Mouse (Mus musculus) fat pad, adult 2 months (tissue): ENCODE results near the gene Fbxl18.

Experiments
- DNase-seq: peaks from one replicate; pipeline ENCODE4 v3.0.0-alpha.2; 2011; ENCODE audit warnings: low read depth, low spot score; ENCODE audit errors: extremely low read depth

The Fbxl18 gene

DNA sequence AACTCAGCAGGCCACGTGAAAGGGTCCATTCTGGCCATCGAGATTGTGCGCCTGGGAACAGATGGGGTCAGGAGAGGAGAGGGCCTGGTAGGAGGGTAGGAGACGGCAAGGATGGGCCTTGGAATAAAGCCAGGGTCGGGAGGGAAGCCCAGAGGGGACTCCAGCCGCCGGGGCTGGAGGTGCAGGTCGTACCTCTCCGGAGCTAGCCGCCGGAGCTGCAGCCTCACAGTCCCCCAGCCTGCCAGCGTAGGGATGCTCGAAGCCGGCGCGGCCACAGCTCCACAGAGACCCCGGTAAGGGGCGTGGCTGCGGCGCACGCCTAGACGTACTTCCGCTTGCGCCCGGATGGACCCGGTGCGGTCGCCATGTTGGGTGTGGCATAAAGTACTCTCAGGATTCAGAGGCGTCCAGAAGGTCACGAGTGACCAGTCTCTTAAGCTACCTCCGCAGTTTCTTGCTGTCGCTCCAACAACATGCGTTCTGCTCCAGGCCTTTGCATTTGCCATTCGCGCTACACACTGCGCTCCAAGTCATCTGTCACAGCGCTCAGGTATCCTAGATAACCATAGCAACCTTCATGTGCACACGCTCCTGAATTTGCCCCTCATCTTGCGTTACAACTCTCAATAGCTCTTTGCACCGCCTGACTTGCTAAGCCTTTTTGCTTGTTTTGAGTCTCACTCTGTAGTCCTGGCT, at the start of gene Fbxl18:
Fbxl18 (minus strand) TSS at position 504 of the 696 bp plus-strand sequence.
- DNase-seq = no peak

DNA sequence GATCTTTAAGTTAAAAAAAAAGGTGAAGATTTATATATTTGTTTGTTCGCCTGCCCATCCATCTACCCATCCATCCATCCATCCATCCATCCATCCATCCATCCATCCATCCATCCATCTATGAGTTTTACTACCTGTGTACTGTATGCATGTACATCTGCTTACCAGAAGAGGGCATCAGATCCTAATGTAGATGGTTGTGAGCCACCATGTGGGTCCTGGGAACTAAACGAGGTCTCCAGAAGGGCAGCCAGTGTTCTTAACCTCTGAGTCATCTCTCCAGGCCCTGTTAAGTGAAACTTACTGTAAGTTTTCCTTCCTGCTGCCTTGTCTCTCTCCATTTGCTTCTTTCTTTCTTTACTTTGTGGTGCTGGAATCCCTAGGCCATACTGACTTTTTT, 45.2 kb upstream of the Fbxl18 start:
- no peak for DNase-seq

DNA sequence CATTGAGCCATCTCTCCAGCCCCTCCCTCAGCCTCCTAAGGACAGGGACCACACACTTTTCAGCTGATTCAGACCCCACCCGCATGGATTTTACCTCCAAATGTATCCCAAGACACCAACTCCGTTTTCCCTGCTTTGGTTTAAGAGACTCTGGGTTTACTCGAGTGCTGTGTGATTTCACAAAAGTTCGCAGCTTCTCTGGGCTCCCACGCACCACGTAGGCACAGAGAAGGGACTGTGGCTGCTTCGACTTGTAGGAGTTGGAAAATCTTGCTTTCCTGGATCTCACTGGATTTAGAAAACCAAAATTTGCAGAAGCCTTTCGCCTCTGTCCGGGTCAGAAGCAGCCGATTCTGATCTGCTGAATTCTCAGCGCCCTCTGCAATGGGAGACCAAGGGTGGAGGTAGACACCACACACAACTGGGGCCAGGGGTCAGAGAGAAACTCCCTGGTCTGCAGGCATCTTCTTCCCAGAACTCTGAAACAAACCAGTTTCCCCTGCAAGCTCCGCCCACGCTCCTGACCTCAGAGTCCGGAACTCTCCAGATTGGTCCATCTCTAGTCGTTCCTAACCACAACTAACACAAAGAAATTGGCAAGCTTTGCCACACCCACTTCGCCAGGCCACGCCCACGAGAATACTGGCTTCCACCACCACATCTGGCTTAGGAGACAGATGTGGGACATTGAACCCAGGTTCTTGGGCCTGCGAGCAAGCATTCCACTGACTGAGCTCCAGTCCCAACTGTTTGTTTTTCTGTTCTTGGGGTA, 42.9 kb upstream of the Fbxl18 start:
- no peak for DNase-seq

DNA sequence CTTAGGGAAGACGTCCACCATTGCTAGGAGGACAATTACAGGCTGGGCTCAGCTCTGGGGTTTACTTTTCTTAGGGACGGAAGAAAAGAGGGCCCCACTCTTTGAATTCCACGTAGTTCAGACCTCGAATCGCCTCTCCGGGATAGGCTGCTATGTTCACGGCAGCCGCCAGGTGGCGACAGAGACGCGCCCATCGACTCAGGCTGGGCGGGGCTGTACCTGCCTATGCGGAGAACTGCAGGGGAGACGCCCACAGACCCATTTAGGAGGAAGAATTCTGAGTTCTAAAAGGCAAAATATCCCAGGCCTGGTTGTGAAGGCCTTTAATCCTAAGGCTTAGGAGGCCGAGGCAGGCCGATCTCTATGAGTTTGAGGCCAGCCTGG, 41.1 kb upstream of the Fbxl18 start:
- no peak for DNase-seq

DNA sequence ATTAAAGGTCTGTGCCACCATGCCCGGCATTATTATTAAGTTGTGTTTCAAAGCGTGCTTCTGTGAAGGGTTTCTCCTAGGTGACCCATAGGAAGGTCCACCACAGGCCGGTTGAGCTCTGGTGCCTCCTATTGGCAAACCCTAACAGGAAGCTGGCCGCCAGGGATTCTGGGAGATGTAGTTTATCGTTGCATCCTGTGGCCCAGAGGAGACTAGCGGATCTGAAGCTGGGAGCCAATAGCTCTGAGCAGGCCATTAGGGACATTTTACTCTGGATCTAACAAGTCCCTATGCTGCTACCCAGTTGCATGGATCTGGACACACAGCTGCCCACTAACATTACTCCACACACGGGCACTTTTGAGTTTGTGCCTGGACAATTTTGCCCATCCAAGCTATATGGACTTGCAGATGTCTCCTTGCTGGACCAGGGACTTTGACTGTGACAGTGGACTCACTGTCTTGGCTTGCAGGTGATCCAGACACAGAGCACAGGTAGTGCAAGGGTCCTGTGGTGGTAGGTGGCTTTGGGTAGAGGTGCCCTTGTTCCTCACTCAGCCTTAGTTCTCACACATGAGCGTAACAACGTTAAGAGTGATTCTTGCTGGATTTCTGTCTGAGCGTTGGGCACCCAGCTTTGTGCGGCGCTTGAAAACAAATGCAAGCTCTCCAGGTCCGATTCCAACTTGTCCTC, 40.6 kb upstream of the Fbxl18 start:
- no peak for DNase-seq

DNA sequence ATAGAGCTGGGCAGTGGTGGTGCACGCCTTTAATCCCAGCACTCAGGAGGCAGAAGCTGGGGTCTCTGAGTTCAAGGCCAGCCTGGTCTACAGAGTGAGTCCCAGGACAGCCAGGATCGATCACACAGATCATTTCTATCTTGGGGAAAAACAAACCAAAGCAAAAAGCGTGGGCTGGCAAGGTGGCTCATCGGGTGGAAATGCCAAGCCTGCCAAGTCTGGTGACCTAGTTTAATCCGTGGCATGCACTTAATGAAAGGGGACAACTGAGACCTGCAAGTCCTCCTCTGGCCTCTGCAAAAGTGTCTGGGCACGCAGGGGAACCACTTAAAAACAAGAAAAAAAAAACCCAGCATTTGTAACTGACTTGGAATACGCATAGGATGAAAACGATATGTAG, 37.5 kb upstream of the Fbxl18 start:
- DNase-seq = no peak

DNA sequence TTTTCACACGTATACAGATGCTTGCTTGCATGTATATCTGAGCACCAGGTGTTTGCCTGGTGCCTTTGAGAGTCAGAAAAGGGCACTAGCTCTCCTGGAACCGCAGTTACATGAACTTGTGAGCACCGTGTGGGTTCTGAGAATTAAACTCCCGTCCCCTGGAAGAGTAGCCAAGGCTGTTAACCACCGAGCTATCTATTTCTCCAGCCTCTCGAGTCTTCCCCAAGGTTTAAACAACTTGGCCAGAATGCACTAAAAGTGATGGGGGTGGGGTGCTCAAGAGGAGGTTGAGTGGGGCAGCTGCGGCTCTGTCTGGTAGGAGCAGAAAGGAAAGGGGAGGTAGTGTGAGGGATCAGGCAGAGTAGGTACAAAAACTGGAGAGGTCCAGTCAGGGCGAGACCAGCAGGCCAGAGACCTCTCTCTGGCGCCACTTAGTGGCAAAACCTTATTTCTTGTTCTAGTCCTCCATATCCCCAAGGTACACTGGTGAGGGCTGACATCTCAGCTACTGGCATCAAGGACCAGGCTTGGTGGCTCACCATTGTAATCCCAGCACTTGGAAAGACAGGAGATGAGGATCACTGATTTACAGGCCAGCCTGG, 37.0 kb upstream of the Fbxl18 start:
- no peak for DNase-seq

DNA sequence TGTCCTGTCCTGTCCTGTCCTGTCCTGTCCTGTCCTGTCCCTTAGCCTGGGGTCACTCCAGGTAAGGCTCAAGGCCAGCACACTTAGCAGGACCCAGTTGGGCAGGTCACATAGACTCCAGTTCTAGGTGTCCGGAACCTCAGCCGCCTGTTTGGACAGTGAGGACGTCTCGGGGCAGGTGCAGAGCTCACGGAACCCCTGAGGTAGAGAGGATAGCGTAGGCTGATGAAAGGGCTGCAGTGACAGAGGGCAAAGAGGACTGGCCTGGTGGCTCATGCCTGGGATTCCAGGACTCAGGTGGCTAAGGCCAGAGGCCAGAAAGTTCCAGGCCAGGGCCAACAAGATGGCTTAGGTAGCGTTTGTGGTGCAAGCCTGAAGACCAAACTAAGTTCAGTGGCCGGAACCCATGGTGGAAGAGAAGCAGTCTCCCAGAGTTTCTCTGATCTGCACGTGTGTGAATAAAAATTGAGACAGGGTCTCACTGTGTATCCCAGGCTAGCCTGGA, 36.1 kb upstream of the Fbxl18 start:
- DNase-seq = no peak

DNA sequence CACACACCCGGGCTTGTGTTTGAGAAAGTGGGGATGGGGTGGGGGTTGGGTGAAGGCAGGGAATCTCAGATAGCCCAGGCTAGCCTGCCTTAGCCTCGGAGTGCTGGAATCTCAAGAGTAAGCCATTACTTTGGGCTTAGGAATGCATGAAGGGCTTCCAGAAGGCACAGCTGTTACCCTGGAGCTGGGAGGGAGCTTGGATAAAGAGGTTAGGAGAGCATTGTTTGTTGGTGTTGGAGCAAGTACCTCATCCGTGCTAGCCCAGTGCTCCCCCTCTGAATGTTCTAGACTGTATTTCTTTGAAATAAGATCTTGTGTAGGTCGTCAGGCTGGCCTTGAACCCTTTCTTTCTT, 34.2 kb upstream of the Fbxl18 start:
- no peak for DNase-seq

DNA sequence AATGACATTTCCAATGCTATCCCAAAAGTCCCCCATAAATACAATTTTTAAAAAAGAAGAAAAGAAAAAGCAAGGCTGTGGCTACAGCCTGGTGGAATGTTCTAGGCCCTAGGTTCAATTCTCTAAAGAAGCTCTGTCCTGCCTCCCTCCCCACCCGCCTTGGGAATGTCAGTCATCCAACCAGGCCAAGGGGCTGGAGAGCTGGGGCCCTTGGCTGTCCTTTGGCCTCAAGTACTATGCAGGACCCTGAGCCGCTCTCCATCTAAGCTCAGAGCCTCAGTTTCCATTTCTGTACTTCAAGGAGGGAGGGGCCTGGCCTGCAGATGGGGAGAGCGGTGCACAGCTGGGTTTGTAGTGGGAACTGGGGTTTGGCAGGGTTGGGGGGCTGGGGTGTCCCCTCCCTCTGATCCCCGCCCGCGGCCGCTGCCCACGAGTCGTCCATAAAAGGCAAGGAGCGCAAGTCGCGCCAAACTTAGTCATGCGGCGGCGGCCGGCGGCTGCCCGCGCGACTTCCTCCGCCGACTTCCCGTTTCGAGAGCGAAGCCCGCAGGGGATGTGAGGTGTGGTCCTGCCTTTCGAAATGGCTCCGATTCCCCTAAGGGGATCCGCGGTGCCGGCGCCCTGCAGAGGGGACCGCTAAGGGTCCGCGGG, 33.7 kb upstream of the Fbxl18 start:
- no peak for DNase-seq

DNA sequence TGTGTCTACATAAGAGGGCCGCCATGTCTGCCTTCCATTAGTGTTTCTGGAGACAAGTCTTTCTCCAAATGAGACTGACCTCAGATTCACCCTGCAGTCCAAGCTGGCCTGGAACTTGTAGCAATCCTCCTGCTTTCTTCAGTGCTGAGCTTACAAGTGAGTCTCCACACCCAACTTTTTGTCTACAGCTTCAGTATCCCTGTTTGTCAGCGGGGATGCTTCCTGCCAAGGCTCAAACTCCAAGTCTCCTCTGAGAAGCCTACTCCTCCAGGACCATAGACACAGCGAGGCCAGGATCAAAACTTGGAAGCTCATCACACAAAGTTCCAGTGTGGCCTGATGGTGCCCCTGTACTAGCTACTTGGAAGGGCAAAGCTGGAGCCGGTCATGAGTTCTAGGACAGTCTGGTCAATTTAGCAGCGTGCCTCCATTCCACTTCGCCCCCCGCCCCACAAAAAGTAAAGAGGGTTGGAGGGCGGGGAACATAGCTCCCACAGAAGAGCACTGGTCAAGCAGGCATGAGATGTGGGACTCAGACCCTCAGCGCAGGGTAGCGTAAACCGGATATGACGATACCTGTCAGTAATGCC, 32.2 kb upstream of the Fbxl18 start:
- no peak for DNase-seq

DNA sequence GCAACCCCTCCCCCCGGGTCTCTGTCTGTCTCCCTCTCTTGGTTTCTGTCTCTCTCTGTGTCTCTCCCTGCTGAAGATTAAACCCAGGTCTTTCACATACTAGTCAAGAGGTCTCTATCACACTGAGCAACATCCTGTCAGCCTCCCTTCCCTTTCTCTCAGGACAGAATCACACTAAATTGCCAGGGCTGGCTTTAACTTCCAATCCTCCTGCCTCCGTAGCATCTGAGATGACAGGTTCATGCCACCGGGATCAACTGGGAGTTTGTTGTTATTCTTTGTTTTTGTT, 31.7 kb upstream of the Fbxl18 start:
- no peak for DNase-seq

DNA sequence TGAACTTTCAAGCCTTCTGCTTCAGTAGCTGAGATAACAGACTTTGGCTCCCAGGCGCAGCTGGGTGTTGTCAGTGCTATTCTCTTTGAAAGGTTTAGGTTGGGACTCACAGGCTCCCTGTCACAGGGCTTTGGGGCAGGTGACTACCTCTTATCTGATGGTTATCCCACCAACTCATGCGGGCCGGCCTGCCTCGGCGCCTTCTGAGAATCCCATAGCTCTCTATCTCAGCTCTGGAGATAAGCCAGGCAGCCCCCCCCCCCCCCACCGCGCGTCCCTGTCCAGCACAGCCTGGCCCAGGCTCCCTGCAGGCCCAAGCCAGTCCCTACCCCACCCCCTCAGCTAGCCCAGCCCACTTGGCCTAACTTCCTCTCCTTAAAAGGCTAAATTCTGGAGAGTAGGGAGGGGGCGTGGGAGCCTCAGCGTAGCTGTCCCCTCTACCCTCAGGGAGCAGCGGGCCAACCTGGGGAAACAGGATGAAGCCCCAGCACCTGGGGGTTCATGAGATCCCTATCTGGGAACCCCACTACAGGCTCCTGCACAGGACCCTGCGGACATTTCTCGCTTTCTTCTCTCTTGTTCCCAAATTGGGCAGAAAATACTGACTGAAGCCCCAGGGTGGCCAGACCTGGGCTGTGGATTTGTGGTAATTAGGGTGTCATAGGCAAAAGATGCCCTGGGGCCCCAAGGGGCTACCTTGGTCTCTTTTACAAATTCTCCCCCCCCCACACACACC, 31.2 kb upstream of the Fbxl18 start:
- no peak for DNase-seq

DNA sequence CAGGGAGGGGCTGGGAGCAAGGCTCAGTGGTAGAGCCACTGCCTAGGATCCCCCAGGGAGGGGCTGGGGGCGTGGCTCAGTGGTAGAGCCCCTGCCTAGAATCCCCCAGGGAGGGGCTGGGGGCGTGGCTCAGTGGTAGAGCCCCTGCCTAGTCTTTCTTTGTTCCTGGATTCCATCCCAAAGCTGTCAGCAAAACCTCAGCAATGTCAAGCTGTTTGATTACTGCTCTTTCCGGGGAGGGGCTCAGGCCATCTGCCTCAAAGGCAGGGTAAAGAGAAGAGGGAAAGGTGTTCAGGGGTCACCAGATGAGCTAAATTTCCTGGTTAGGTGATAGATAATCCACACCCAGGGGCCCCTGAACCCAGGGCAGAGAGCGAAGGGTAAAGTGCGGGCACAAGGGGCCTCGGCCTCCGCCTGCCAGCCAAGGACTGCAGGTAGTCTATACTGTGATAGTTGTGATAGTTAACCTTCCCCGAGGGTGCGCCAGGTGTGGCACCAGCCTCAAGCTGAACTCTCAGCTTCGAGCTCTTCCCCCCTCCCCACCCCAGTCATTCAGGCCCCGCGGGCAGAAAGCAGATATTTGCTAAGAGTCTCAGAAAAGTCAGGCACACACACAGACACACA, 29.2 kb upstream of the Fbxl18 start:
- DNase-seq = no peak

DNA sequence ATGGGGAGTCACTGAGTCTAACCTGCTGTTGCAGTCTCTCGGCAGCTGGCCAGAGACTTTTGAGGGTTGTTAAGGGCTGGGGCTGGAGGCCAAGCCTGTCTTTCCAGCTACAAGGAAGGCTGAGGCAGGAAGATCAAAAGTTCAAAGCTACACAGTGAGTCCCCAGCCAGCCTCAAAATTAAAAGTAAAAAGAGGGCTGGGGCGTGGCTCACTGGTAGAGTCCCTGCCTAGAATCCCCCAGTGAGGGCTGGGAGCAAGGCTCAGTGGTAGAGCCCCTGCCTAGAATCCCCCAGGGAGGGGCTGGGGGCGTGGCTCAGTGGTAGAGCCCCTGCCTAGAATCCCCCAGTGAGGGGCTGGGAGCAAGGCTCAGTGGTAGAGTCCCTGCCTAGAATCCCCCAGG, 28.6 kb upstream of the Fbxl18 start:
- no peak for DNase-seq

DNA sequence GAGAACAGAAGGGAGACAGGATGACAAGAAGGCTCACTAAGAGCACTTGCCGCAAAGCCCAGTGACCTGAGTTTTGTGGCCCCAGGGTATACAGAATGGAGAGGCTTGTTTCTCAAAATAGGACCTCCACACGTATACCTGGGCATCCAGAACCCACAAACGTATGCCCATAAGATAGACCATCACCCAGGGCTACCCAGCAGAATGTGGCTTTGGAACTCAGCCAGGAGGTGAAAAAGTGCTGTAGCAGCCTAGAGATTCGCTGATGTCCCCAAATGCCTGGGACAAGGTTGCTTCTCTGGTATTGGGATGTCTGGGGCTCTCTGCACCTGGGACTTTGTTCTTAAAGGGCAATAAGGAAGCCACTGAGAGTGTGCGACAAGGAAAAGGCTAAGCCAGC, 27.0 kb upstream of the Fbxl18 start:
- DNase-seq = no peak

DNA sequence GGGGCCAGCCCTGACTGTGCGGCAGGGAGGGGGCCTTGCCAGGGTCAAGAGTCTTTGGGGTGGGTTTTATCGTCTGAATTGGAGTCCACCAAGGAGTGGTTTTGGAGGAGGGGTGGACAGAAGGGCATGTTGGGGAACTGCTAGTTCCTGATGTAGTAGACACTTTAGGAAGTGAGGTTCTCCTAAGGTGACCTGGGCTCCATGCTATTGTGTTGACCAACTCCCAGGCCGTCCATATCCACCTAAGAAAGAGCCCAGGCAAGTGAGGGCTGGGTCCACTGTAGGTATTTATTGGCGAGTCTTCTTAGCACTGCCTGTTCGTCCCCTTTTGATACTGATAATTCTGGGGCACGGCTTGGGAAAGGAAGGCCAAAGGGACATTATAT, 25.8 kb upstream of the Fbxl18 start:
- DNase-seq = no peak

DNA sequence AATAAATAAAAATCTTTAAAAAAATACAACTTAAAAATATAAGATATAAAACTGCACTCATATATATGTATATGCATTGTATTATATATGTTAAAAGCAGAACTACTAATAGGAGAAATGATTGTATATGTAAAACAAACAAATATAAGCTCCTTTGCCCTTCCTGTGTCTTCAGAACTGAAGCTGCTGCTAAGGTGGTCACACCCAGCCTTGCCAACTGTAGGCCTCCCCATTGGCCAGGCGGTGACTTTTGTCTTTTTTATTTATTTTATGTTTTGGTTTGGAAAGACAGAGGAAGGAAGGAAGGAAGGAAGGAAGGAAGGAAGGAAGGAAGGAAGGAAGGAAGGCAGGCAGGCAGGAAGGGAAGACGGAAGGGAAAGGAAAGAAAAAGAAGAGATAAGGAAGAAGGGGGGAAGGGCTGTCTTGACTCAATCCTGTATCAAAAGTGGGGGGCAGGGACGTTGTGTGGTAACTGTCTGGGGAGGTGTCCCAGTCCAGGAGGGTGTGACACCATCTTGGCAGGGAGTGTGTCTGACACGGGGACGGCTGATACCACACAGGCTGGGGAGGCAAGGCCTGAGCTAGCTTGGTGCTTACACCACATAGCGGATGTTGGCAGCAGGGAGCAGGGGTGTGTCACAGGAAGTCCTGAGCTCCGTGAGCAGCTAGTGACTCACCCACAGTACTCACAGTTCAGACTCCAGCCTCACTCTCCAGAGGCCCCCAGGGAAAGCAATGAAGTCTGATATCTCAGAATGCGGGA, 25.3 kb upstream of the Fbxl18 start:
- DNase-seq = no peak

DNA sequence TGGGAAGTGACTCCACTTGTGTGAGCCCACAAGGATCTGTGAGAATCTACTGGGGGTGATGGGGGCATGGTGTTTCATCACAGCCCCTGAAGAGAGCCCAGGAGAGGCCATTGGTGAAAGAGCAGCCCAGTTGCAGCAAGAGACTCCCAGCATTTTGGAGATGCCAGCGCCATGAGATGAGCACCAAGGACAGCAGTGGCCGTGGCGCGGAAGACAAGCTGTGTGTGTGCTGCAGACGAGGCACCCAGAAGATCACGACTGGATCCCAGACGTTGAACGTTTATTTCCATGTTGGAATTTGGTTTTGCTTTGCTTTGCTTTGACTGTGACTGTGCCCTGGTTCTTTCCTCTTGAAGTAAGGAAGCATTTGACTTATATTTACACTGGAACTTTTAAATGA, 22.2 kb upstream of the Fbxl18 start:
- no peak for DNase-seq
